Mouse (Mus musculus): ENCODE data around the gene Ppp2r5a.

DNA sequence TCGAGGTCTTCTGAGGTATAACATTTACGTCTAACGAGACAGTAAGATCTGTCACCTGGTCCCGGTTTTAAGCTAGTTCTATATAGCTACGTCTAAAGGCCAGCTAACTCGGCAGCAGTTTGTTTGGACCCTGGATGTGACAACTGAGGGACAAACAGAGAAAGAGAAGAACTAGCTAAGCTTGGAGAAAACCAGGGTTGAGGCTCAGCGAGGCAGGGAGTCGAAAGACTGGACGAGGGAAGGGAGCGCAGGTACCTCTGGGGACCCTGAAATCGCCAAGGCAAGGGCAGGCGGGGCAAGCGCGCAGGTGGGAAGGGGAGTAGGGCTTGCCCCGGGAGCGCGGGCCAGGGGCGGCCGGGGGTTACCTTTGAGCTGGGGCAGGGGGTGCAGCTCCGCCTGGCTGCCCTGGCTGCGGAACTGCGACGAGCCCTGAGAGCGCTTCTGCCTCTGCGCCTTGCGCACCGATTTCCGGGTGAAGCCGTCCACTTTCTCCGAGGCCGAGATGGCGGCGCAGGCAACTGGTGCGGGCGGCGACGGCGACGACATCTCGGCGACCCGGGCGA lies 7.1 kb downstream of the Ppp2r5a start:
- no peak for TF ChIP-seq POLR2A (IDR thresholded peaks at IDR 0.05; ENCODE audit: insufficient read depth, low read length)
- TF ChIP-seq CTCF (IDR thresholded peaks at IDR 0.05; ENCODE audit: low read depth, low read length), result no peak
- TF ChIP-seq EP300 (IDR thresholded peaks at IDR 0.05; ENCODE audit: insufficient read depth, low read depth, low read length), result no peak
